Mouse (Mus musculus): ENCODE results near the gene Lrp2bp. TPM values are rescaled to one million over a fixed set of nuclear protein-coding genes. Genes with fewer than 3 reads are reported as not detected.

Lrp2bp gene
- polyA plus RNA-seq, 1 experiment from 2014 or later: 0.44 TPM

DNA sequence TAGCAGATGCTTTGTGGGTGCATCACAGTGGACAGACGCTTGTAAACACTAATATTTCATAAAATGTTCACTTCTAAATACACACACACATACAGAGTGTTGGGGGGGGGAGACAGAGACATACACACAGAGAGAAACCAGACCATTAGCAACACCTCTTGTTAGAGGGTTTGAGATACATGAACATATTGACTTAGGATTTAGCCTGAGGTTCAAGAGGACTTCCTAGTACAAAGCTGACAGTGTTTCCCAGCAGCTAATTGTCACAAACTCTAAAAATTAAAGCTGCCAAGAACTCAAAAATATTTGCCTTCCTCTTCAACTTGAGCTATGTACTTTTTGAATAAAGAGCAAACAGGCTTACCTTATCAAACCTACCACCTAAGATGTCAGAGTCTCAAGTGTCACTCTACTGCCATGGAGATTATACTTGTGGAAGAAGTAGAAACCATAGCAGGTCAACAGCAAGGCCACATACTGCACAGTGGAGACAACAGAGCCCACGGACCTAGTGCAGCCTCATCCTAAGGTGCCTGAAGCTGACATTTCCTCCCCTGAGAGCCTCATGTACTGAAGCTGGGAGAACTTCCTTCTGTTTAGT is 74.5 kb downstream of the Lrp2bp start:
- WGBS: 66% methylated on average over 2 of the region's 2 CpGs
- no peak for DNase-seq (ENCODE audit: low spot score)
- H3K27me3 ChIP-seq (ENCODE audit: insufficient read depth, poor library complexity, severe bottlenecking): no peaks in the 10 kb centered on the region

DNA sequence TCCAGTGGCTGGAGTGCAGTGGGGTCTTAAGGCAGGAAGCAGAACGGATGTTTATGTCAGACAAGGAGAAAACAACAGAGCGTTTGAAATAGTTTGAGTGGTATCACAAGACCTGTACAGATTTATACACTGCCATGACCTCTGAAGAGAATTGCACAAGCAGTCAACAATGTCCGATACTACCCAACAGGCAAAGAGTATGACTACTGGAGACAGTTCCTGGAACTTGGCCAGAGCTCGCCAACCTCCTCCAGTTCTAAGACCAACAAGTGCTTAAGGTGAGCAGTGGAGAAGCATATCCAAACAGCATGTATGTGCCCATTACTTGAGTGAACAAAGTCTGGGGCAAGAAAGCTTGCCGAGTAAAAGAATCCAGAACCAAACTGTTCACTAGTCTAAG is 76.1 kb downstream of the Lrp2bp start:
- Histone ChIP-seq H3K4me1 (no peaks in the 10 kb centered on the region), H3K4me3 (no peak overlapping the region), H3K9me3 (no peaks in the 10 kb centered on the region), H3K36me3 (peaks cover 3% of the 10 kb centered on the region; the same call in 1 of the 2 replicates), H3K27ac (no peak overlapping the region), H3K27me3 (ENCODE audit: insufficient read depth, poor library complexity, severe bottlenecking) (no peaks in the 10 kb centered on the region)
- WGBS: 90% methylated on average over 5 of the region's 5 CpGs
- no peak for DNase-seq (ENCODE audit: low spot score)

More for the DNA sequence above, 74.5 kb downstream of the Lrp2bp start:
- no peak overlapping the region for H3K4me3 ChIP-seq
- no peaks in the 10 kb centered on the region for H3K4me1 ChIP-seq
- no peaks in the 10 kb centered on the region for H3K9me3 ChIP-seq
- H3K27ac ChIP-seq: no peak overlapping the region
- peaks cover 3% of the 10 kb centered on the region; the same call in 1 of the 2 replicates for H3K36me3 ChIP-seq

DNA sequence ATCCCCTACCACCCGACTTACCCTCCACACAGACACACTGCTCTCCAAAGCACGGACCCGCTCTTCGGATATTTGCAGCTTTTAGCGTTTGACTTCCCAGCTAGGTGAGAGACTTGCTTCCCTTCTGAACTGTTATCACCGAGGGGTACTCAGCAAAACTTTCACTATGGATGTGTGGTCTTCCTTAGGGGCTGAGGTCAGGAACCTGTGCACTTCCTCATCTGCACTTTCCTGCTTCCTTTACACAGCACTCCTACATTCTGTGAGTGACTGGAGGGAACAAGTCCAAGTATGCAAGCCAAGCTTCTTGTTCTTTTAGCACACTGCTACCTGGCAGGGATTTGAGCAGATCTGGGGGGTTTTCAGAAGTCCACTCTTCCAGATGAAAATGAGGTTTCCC is 79.8 kb downstream of the Lrp2bp start:
- no peak for DNase-seq (ENCODE audit: low spot score)
- Histone ChIP-seq H3K4me1 (peaks cover 6% of the 10 kb centered on the region), H3K27me3 (ENCODE audit: insufficient read depth, poor library complexity, severe bottlenecking) (no peaks in the 10 kb centered on the region), H3K4me3 (no peak overlapping the region), H3K36me3 (peaks cover 3% of the 10 kb centered on the region; the same call in 1 of the 2 replicates), H3K9me3 (no peaks in the 10 kb centered on the region), H3K27ac (no peak overlapping the region)
- 82% methylated on average over 6 of the region's 6 CpGs for WGBS

Other genes starting within 250 kb of the Lrp2bp start
- gene Pdlim3, start 113.8 kb upstream of the Lrp2bp start, polyA plus RNA-seq (2016; fragmentation: Nextera tagmentation; extraction: Ambion mirVana): 148 and 236 TPM in 2 replicates
- 0.08 TPM in 1 of 2 replicates, not detected in the other for gene Ccdc110, start 64.7 kb upstream of the Lrp2bp start, polyA plus RNA-seq (2016; fragmentation: Nextera tagmentation; extraction: Ambion mirVana)
- gene 1700029J07Rik, start 24.1 kb upstream of the Lrp2bp start, polyA plus RNA-seq (2016; fragmentation: Nextera tagmentation; extraction: Ambion mirVana): 2.5 and 2.7 TPM in 2 replicates
- 60.1 and 60.7 TPM in 2 replicates for gene Ufsp2, start 23.8 kb upstream of the Lrp2bp start, polyA plus RNA-seq (2016; fragmentation: Nextera tagmentation; extraction: Ambion mirVana)
- 12.3 and 19.8 TPM in 2 replicates for gene Ankrd37, start 6.4 kb downstream of the Lrp2bp start, polyA plus RNA-seq (2016; fragmentation: Nextera tagmentation; extraction: Ambion mirVana)
- 18.0 and 20.8 TPM in 2 replicates for gene Cfap97, start 152.5 kb downstream of the Lrp2bp start, polyA plus RNA-seq (2016; fragmentation: Nextera tagmentation; extraction: Ambion mirVana)
- gene Snx25, start 152.9 kb downstream of the Lrp2bp start, polyA plus RNA-seq (2016; fragmentation: Nextera tagmentation; extraction: Ambion mirVana): 2.3 and 3.7 TPM in 2 replicates
- gene Slc25a4, start 212.0 kb downstream of the Lrp2bp start, polyA plus RNA-seq (2016; fragmentation: Nextera tagmentation; extraction: Ambion mirVana): 1,300 and 1,795 TPM in 2 replicates